Mouse (Mus musculus) cerebellum, adult 2 months (tissue): ENCODE data around the gene Mis18bp1.

ENCODE experiments used
- CTCF ChIP-seq: fragments of 200-500 bp; IDR thresholded peaks from 2 replicates; pipeline ENCODE4 v1.5.1; 2011; ENCODE audit warnings: low read depth, mild to moderate bottlenecking, control low read depth, low read length, moderate library complexity, borderline replicate concordance; ENCODE audit not compliant: insufficient read depth
- POLR2A ChIP-seq: fragments of 200-500 bp; IDR thresholded peaks from 2 replicates; pipeline ENCODE4 v1.6.1; 2011; ENCODE audit warnings: low read length, control low read depth, borderline replicate concordance; ENCODE audit not compliant: insufficient read depth

DNA sequence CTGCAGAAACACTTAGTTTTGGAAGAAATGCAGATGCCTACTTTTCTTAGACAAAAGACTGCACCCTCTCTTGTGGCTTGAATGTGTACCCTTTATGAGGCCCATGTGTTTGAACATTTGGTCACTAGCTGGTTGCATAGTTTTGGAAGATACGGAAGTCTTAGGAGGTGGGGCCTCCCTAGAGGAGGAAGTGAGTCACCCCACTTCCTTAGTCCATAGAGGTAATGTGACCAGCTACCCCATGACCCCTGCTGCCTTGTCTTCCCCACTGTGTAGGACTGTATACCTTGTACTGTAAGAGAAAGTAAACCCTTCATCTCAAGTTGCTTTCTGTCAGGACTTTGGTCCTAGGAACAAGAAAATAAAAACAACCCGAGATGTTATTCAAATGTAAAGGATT, 16.8 kb upstream of the Mis18bp1 start:
- TF ChIP-seq CTCF (no peak), POLR2A (no peak)
